Mouse (Mus musculus) spleen, adult 2 months (tissue): ENCODE measurements around the gene Klhl25. TPM values are rescaled to one million over a fixed set of nuclear protein-coding genes. Genes with fewer than 3 reads are reported as not detected.

ENCODE experiments used
- DNase-seq, 2 experiments: peaks; one replicate each; pipeline versions ENCODE4 v3.0.0 to v3.0.0-alpha.2; 2012 to 2021; ENCODE audit warnings: low spot score in 2 of 2, low read depth in 1 of 2
- H3K27ac ChIP-seq: fragments of 200-500 bp; 2 replicates; pipeline ENCODE4 v1.5.1; 2012; ENCODE audit warnings: low read length, inconsistent platforms; ENCODE audit not compliant: insufficient read depth
- H3K27me3 ChIP-seq: fragments of 200-500 bp; 2 replicates; pipeline ENCODE4 v1.6.1; 2012; ENCODE audit warnings: mild to moderate bottlenecking, moderate library complexity, low read length, inconsistent platforms; ENCODE audit not compliant: control insufficient read depth, insufficient read depth
- H3K36me3 ChIP-seq: fragments of 200-500 bp; 2 replicates; pipeline ENCODE4 v1.6.1; 2012; ENCODE audit warnings: mild to moderate bottlenecking, low read length, inconsistent platforms; ENCODE audit not compliant: control insufficient read depth, insufficient read depth
- H3K4me1 ChIP-seq: fragments of 200-500 bp; 2 replicates; pipeline ENCODE4 v1.6.1; 2011; ENCODE audit warnings: inconsistent platforms; ENCODE audit not compliant: control insufficient read depth, insufficient read depth, insufficient read length
- H3K4me3 ChIP-seq: fragments of 200-500 bp; 2 replicates; pipeline ENCODE4 v1.5.1; 2011; ENCODE audit warnings: mild to moderate bottlenecking, inconsistent platforms; ENCODE audit not compliant: insufficient read depth, insufficient read length; ENCODE audit errors: extremely low read depth
- CTCF ChIP-seq: fragments of 200-500 bp; IDR thresholded peaks from 2 replicates; pipeline ENCODE4 v1.5.1; 2011; ENCODE audit warnings: mild to moderate bottlenecking, inconsistent platforms; ENCODE audit not compliant: insufficient read depth, insufficient read length, insufficient replicate concordance; ENCODE audit errors: extremely low read depth
- POLR2A ChIP-seq: fragments of 200-500 bp; IDR thresholded peaks from 2 replicates; pipeline ENCODE4 v1.6.1; 2011; ENCODE audit warnings: low read depth, low read length, inconsistent platforms
- WGBS: fragments of 180-500 bp; shearing (Covaris S2); methylation state at CpG from one replicate; pipeline ENCODE4 v1.1.7; 2018; 5-methylcytosine and 5-hydroxymethylcytosine counted together
- polyA plus RNA-seq: library from polyadenylated mRNA; depleted of rRNA; stranded (reverse); fragments of >200 nt; gene quantifications from 2 replicates; pipeline ENCODE4 v1.2.3, GENCODE M21; 2012

Gene Klhl25
- polyA plus RNA-seq, 1 experiment: 22.2 TPM

GRCm38 (mm10) chr7:75865026-75865425, 16.9 kb downstream of the Klhl25 start:
- DNase-seq: no peak
- H3K4me3 ChIP-seq: no peak overlapping the region
- peaks cover 27% of the 10 kb centered on the region for H3K36me3 ChIP-seq
- H3K27me3 ChIP-seq: no peaks in the 10 kb centered on the region
- H3K27ac ChIP-seq: no peak overlapping the region
- TF ChIP-seq CTCF (no peak), POLR2A (no peak)
- WGBS: 97% methylated on average over 6 of the region's 6 CpGs
- H3K4me1 ChIP-seq: peaks cover 1% of the 10 kb centered on the region; the same call in 1 of the 2 replicates

- WGBS: 97% methylated on average over 13 of the region's 13 CpGs
- H3K27ac ChIP-seq: no peak overlapping the region
- DNase-seq: no peak
- H3K36me3 ChIP-seq: peaks cover 27% of the 10 kb centered on the region
- H3K4me3 ChIP-seq: no peak overlapping the region
- TF ChIP-seq CTCF: no peak
- TF ChIP-seq POLR2A: no peak
- H3K4me1 ChIP-seq: no peaks in the 10 kb centered on the region
- no peaks in the 10 kb centered on the region for H3K27me3 ChIP-seq
Measured at GRCm38 (mm10) chr7:75866557-75866956, 18.4 kb downstream of the Klhl25 start.

GRCm38 (mm10) chr7:75868687-75869086, 20.6 kb downstream of the Klhl25 start:
- Histone ChIP-seq H3K4me3 (no peak overlapping the region), H3K36me3 (peaks cover 36% of the 10 kb centered on the region), H3K27ac (no peak overlapping the region), H3K27me3 (no peaks in the 10 kb centered on the region), H3K4me1 (no peaks in the 10 kb centered on the region)
- DNase-seq: no peak
- TF ChIP-seq CTCF (no peak), POLR2A (no peak)
- WGBS: 86% methylated on average over 2 of the region's 2 CpGs

GRCm38 (mm10) chr7:75870551-75870950, 22.4 kb downstream of the Klhl25 start:
- no peak for DNase-seq
- H3K27ac ChIP-seq: no peak overlapping the region
- no peaks in the 10 kb centered on the region for H3K27me3 ChIP-seq
- H3K4me1 ChIP-seq: no peaks in the 10 kb centered on the region
- 90% methylated on average over 9 of the region's 9 CpGs for WGBS
- TF ChIP-seq CTCF: no peak
- TF ChIP-seq POLR2A: no peak
- no peak overlapping the region for H3K4me3 ChIP-seq
- peaks cover 33% of the 10 kb centered on the region for H3K36me3 ChIP-seq

- WGBS: 63% methylated on average over 5 of the region's 5 CpGs
- H3K27ac ChIP-seq: no peak overlapping the region
- TF ChIP-seq POLR2A (no peak), CTCF (no peak)
- H3K36me3 ChIP-seq: peaks cover 18% of the 10 kb centered on the region
- H3K4me3 ChIP-seq: no peak overlapping the region
- H3K27me3 ChIP-seq: no peaks in the 10 kb centered on the region
- no peaks in the 10 kb centered on the region for H3K4me1 ChIP-seq
- no peak for DNase-seq
Measured at GRCm38 (mm10) chr7:75872255-75872654, 24.1 kb downstream of the Klhl25 start.

- Histone ChIP-seq H3K27ac (no peak overlapping the region), H3K36me3 (peaks cover 18% of the 10 kb centered on the region)
- DNase-seq: no peak
Measured at GRCm38 (mm10) chr7:75872697-75873096, 24.6 kb downstream of the Klhl25 start.

GRCm38 (mm10) chr7:75873216-75873615, 25.1 kb downstream of the Klhl25 start:
- H3K36me3 ChIP-seq: peaks cover 17% of the 10 kb centered on the region
- no peak for TF ChIP-seq POLR2A
- TF ChIP-seq CTCF: peak; percentile 21; the same call in 1 of the 2 replicates
- WGBS: 79% methylated on average over 3 of the region's 3 CpGs
- no peaks in the 10 kb centered on the region for H3K27me3 ChIP-seq
- H3K4me1 ChIP-seq: no peaks in the 10 kb centered on the region
- H3K27ac ChIP-seq: no peak overlapping the region
- no peak for DNase-seq
- H3K4me3 ChIP-seq: no peak overlapping the region

More at GRCm38 (mm10) chr7:75872697-75873096, 24.6 kb downstream of the Klhl25 start:
- Histone ChIP-seq H3K4me3 (no peak overlapping the region), H3K4me1 (no peaks in the 10 kb centered on the region), H3K27me3 (no peaks in the 10 kb centered on the region)
- 95% methylated on average over 8 of the region's 8 CpGs for WGBS
- TF ChIP-seq CTCF (no peak), POLR2A (no peak)
